Mouse (Mus musculus): ENCODE measurements around the gene Pfpl. TPM values are rescaled to one million over a fixed set of nuclear protein-coding genes. Genes with fewer than 3 reads are reported as not detected.
A peak's percentile ranks its signal among the peaks of the same experiment; 100 is the strongest.

Gene Pfpl
- polyA plus RNA-seq, 1 experiment from 2014 or later, result not detected

GRCm38 (mm10) chr19:12467436-12467835, 39.7 kb downstream of the Pfpl start:
- Histone ChIP-seq H3K4me3 (no peak overlapping the region), H3K27ac (replicated peaks) (peak overlapping the region; percentile 47; the same call in 1 of the 2 replicates), H3K4me1 (peaks cover 12% of the 10 kb centered on the region; the same call in 1 of the 2 replicates), H3K27me3 (ENCODE audit: low read depth, poor library complexity, severe bottlenecking) (no peaks in the 10 kb centered on the region), H3K36me3 (peaks cover 91% of the 10 kb centered on the region), H3K9me3 (replicated peaks) (no peaks in the 10 kb centered on the region)
- 82% methylated on average over 5 of the region's 5 CpGs for WGBS
- DNase-seq (ENCODE audit: low spot score), result peak; percentile 55

GRCm38 (mm10) chr19:12471866-12472265, 44.2 kb downstream of the Pfpl start:
- Histone ChIP-seq H3K4me1 (no peaks in the 10 kb centered on the region), H3K27me3 (ENCODE audit: low read depth, poor library complexity, severe bottlenecking) (no peaks in the 10 kb centered on the region), H3K4me3 (no peak overlapping the region), H3K9me3 (replicated peaks) (no peaks in the 10 kb centered on the region), H3K36me3 (peaks cover 100% of the 10 kb centered on the region), H3K27ac (replicated peaks) (no peak overlapping the region)
- no peak for DNase-seq (ENCODE audit: low spot score)
- 85% methylated on average over 3 of the region's 3 CpGs for WGBS

- H3K9me3 ChIP-seq (replicated peaks), result no peaks in the 10 kb centered on the region
- peaks cover 100% of the 10 kb centered on the region for H3K36me3 ChIP-seq
- no peak overlapping the region for H3K4me3 ChIP-seq
- H3K27me3 ChIP-seq (ENCODE audit: low read depth, poor library complexity, severe bottlenecking), result no peaks in the 10 kb centered on the region
- H3K27ac ChIP-seq (replicated peaks), result no peak overlapping the region
- DNase-seq (ENCODE audit: low spot score), result no peak
- WGBS, result 90% methylated on average over 5 of the region's 5 CpGs
- no peaks in the 10 kb centered on the region for H3K4me1 ChIP-seq
These were observed 44.8 kb downstream of the Pfpl start for GRCm38 (mm10) chr19:12472381-12472976.

- peaks cover 100% of the 10 kb centered on the region for H3K36me3 ChIP-seq
- WGBS, result 77% methylated on average over 4 of the region's 4 CpGs
- H3K27me3 ChIP-seq (ENCODE audit: low read depth, poor library complexity, severe bottlenecking), result no peaks in the 10 kb centered on the region
- 0 out of 2 replicates have a peak, but pooled peaks cover 3% of the 10 kb centered on the region for H3K4me1 ChIP-seq
- no peak overlapping the region for H3K27ac ChIP-seq (replicated peaks)
- no peak for DNase-seq (ENCODE audit: low spot score)
- no peaks in the 10 kb centered on the region for H3K9me3 ChIP-seq (replicated peaks)
- no peak overlapping the region for H3K4me3 ChIP-seq
These were observed 45.5 kb downstream of the Pfpl start for GRCm38 (mm10) chr19:12473201-12473641.

GRCm38 (mm10) chr19:12473951-12474350, 46.2 kb downstream of the Pfpl start:
- WGBS, result 96% methylated on average over 4 of the region's 4 CpGs
- DNase-seq (ENCODE audit: low spot score), result no peak
- no peak overlapping the region for H3K27ac ChIP-seq (replicated peaks)
- H3K4me3 ChIP-seq, result no peak overlapping the region
- no peaks in the 10 kb centered on the region for H3K9me3 ChIP-seq (replicated peaks)
- no peaks in the 10 kb centered on the region for H3K27me3 ChIP-seq (ENCODE audit: low read depth, poor library complexity, severe bottlenecking)
- H3K36me3 ChIP-seq, result peaks cover 100% of the 10 kb centered on the region
- 0 out of 2 replicates have a peak, but pooled peaks cover 3% of the 10 kb centered on the region for H3K4me1 ChIP-seq

GRCm38 (mm10) chr19:12475380-12476250, 47.9 kb downstream of the Pfpl start:
- Histone ChIP-seq H3K27me3 (ENCODE audit: low read depth, poor library complexity, severe bottlenecking) (no peaks in the 10 kb centered on the region), H3K9me3 (replicated peaks) (no peaks in the 10 kb centered on the region), H3K27ac (replicated peaks) (no peak overlapping the region), H3K4me3 (no peak overlapping the region), H3K36me3 (peaks cover 100% of the 10 kb centered on the region), H3K4me1 (0 out of 2 replicates have a peak, but pooled peaks cover 3% of the 10 kb centered on the region)
- no peak for DNase-seq (ENCODE audit: low spot score)
- WGBS, result 82% methylated on average over 15 of the region's 15 CpGs

GRCm38 (mm10) chr19:12476721-12477270, 49.1 kb downstream of the Pfpl start:
- H3K36me3 ChIP-seq, result peaks cover 100% of the 10 kb centered on the region
- 68% methylated on average over 5 of the region's 5 CpGs for WGBS
- H3K27me3 ChIP-seq (ENCODE audit: low read depth, poor library complexity, severe bottlenecking), result no peaks in the 10 kb centered on the region
- H3K4me1 ChIP-seq, result 0 out of 2 replicates have a peak, but pooled peaks cover 5% of the 10 kb centered on the region
- DNase-seq (ENCODE audit: low spot score), result no peak
- H3K27ac ChIP-seq (replicated peaks), result no peak overlapping the region
- no peak overlapping the region for H3K4me3 ChIP-seq
- no peaks in the 10 kb centered on the region for H3K9me3 ChIP-seq (replicated peaks)

DNA sequence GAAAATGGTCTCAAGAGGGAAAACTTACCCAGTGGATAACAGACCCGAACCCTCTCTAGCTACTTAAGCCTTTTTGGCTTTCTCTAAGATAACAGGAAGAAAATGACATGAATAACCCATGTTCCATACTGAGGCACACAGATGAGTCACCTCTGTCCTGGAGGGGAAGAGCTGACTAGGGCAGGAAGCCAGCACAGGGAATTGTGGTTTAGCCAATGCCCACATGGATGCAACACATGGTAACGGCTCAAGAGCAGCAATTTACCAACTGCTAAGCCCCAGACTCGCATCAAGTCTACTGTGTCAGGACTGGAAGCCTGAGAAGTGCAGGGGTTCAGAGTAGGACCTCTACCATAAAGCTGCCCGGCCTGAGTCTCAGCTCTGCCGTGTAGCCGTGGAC, 50.7 kb downstream of the Pfpl start:
- Histone ChIP-seq H3K9me3 (replicated peaks) (no peaks in the 10 kb centered on the region), H3K27me3 (ENCODE audit: low read depth, poor library complexity, severe bottlenecking) (no peaks in the 10 kb centered on the region), H3K27ac (replicated peaks) (no peak overlapping the region), H3K4me1 (0 out of 2 replicates have a peak, but pooled peaks cover 5% of the 10 kb centered on the region), H3K4me3 (no peak overlapping the region), H3K36me3 (peaks cover 100% of the 10 kb centered on the region)
- WGBS, result 94% methylated on average over 6 of the region's 6 CpGs
- no peak for DNase-seq (ENCODE audit: low spot score)

Other genes starting within 250 kb of the Pfpl start
- gene Olfr1431, start 227.3 kb upstream of the Pfpl start, polyA plus RNA-seq (2016; fragmentation: Nextera tagmentation; extraction: Ambion mirVana), result not detected in 2 replicates
- not detected in 2 replicates for gene Olfr1432, start 195.3 kb upstream of the Pfpl start, polyA plus RNA-seq (2016; fragmentation: Nextera tagmentation; extraction: Ambion mirVana)
- not detected in 2 replicates for gene Olfr262, start 186.2 kb upstream of the Pfpl start, polyA plus RNA-seq (2016; fragmentation: Nextera tagmentation; extraction: Ambion mirVana)
- not detected in 2 replicates for gene Olfr235, start 166.9 kb upstream of the Pfpl start, polyA plus RNA-seq (2016; fragmentation: Nextera tagmentation; extraction: Ambion mirVana)
- gene Olfr1434, start 148.1 kb upstream of the Pfpl start, polyA plus RNA-seq (2016; fragmentation: Nextera tagmentation; extraction: Ambion mirVana), result not detected in 2 replicates
- not detected in 2 replicates for gene Olfr1436, start 128.8 kb upstream of the Pfpl start, polyA plus RNA-seq (2016; fragmentation: Nextera tagmentation; extraction: Ambion mirVana)
- gene Olfr1437, start 102.8 kb upstream of the Pfpl start, polyA plus RNA-seq (2016; fragmentation: Nextera tagmentation; extraction: Ambion mirVana), result not detected in 2 replicates
- gene Olfr1438-ps1, start 92.0 kb upstream of the Pfpl start, polyA plus RNA-seq (2016; fragmentation: Nextera tagmentation; extraction: Ambion mirVana), result not detected in 2 replicates
- not detected in 2 replicates for gene Olfr1440, start 40.6 kb upstream of the Pfpl start, polyA plus RNA-seq (2016; fragmentation: Nextera tagmentation; extraction: Ambion mirVana)
- gene Olfr1441, start 10.5 kb upstream of the Pfpl start, polyA plus RNA-seq (2016; fragmentation: Nextera tagmentation; extraction: Ambion mirVana), result not detected in 2 replicates
- gene Mpeg1, start 32.9 kb downstream of the Pfpl start, polyA plus RNA-seq (2016; fragmentation: Nextera tagmentation; extraction: Ambion mirVana), result 0.19 and 0.40 TPM in 2 replicates
- 54.9 and 59.2 TPM in 2 replicates for gene Dtx4, start 73.5 kb downstream of the Pfpl start, polyA plus RNA-seq (2016; fragmentation: Nextera tagmentation; extraction: Ambion mirVana)
- gene Fam111a, start 117.8 kb downstream of the Pfpl start, polyA plus RNA-seq (2016; fragmentation: Nextera tagmentation; extraction: Ambion mirVana), result 20.9 and 21.0 TPM in 2 replicates
- gene Gm4952, start 172.1 kb downstream of the Pfpl start, polyA plus RNA-seq (2016; fragmentation: Nextera tagmentation; extraction: Ambion mirVana), result not detected in 2 replicates
- not detected in 2 replicates for gene Glyat, start 205.4 kb downstream of the Pfpl start, polyA plus RNA-seq (2016; fragmentation: Nextera tagmentation; extraction: Ambion mirVana)
- not detected in 2 replicates for gene Olfr1442, start 242.5 kb downstream of the Pfpl start, polyA plus RNA-seq (2016; fragmentation: Nextera tagmentation; extraction: Ambion mirVana)